Mouse (Mus musculus) myocyte (in vitro differentiated cells): ENCODE results near the gene Ankrd33b. TPM values are rescaled to one million over a fixed set of nuclear protein-coding genes. Genes with fewer than 3 reads are reported as not detected.

ENCODE experiments used
- H3K27me3 ChIP-seq: one replicate; pipeline ENCODE4 v1.6.1; 2011; ENCODE audit not compliant: control insufficient read depth, insufficient read depth, insufficient read length
- H3K36me3 ChIP-seq: one replicate; pipeline ENCODE4 v1.6.1; 2011; ENCODE audit not compliant: control insufficient read depth, insufficient read depth
- H3K4me2 ChIP-seq: one replicate; pipeline ENCODE4 v1.6.1; 2011; ENCODE audit warnings: low read depth, control low read depth
- H3K4me3 ChIP-seq: one replicate; pipeline ENCODE4 v1.5.1; 2011; ENCODE audit warnings: mild to moderate bottlenecking, control low read depth, moderate library complexity
- H3K79me2 ChIP-seq: one replicate; pipeline ENCODE4 v1.6.1; 2011; ENCODE audit not compliant: control insufficient read depth, insufficient read depth
- H3ac ChIP-seq: one replicate; pipeline ENCODE4 v1.6.1; 2011; ENCODE audit not compliant: control insufficient read depth, insufficient read length
- CEBPB ChIP-seq: IDR thresholded peaks from 2 replicates; pipeline ENCODE4 v1.6.1; 2011; ENCODE audit warnings: mild to moderate bottlenecking, moderate library complexity; ENCODE audit not compliant: poor library complexity, insufficient read depth, severe bottlenecking
- E2F4 ChIP-seq: IDR thresholded peaks from one replicate; pipeline ENCODE4 v1.6.1; 2011; ENCODE audit warnings: mild to moderate bottlenecking, control low read depth, moderate library complexity; ENCODE audit not compliant: insufficient read depth
- MAX ChIP-seq: IDR thresholded peaks from one replicate; pipeline ENCODE4 v1.6.1; 2011; ENCODE audit warnings: low read depth, mild to moderate bottlenecking, control low read depth
- MYOD1 ChIP-seq, 3 experiments: IDR thresholded peaks; one replicate each; pipeline ENCODE4 v1.6.1; 2011; ENCODE audit warnings: control low read depth in 2 of 3, low read depth in 2 of 3, mild to moderate bottlenecking in 2 of 3, moderate library complexity in 1 of 3; ENCODE audit not compliant: insufficient read length in 2 of 3, control insufficient read depth in 1 of 3
- MYOG ChIP-seq, 3 experiments: IDR thresholded peaks; one replicate each; pipeline ENCODE4 v1.6.1; 2011; ENCODE audit warnings: control low read depth in 2 of 3, low read depth in 2 of 3, mild to moderate bottlenecking in 2 of 3; ENCODE audit not compliant: insufficient read length in 2 of 3, control insufficient read depth in 1 of 3, insufficient read depth in 1 of 3
- POLR2A ChIP-seq: IDR thresholded peaks from one replicate; pipeline ENCODE4 v1.6.1; 2011; ENCODE audit warnings: low read depth, mild to moderate bottlenecking, control low read depth, moderate library complexity; ENCODE audit not compliant: insufficient read length
- POLR2AphosphoS2 ChIP-seq: IDR thresholded peaks from one replicate; pipeline ENCODE4 v1.6.1; 2011; ENCODE audit warnings: low read depth, control low read depth; ENCODE audit not compliant: insufficient read length
- REST ChIP-seq: IDR thresholded peaks from one replicate; pipeline ENCODE4 v1.6.1; 2011; ENCODE audit warnings: mild to moderate bottlenecking, control low read depth, moderate library complexity; ENCODE audit not compliant: insufficient read depth, insufficient read length
- SRF ChIP-seq: IDR thresholded peaks from one replicate; pipeline ENCODE4 v1.6.1; 2011; ENCODE audit warnings: low read depth; ENCODE audit not compliant: control insufficient read depth, insufficient read length
- TCF12 ChIP-seq: IDR thresholded peaks from one replicate; pipeline ENCODE4 v1.6.1; 2011; ENCODE audit warnings: mild to moderate bottlenecking, control low read depth; ENCODE audit not compliant: poor library complexity, insufficient read depth, severe bottlenecking
- TCF3 ChIP-seq: IDR thresholded peaks from one replicate; pipeline ENCODE4 v1.6.1; 2011; ENCODE audit warnings: low read depth, control low read depth; ENCODE audit not compliant: insufficient read length
- USF1 ChIP-seq: IDR thresholded peaks from one replicate; pipeline ENCODE4 v1.6.1; 2011; ENCODE audit warnings: low read depth, mild to moderate bottlenecking, control low read depth, moderate library complexity
- polyA plus RNA-seq: library from polyadenylated mRNA; unstranded; fragments of >200 nt; fragmentation: generic; extraction: Trizol; gene quantifications from one replicate; pipeline ENCODE4 v1.2.1, GENCODE M21; 2012; ENCODE audit warnings: missing spikeins

The Ankrd33b gene
- polyA plus RNA-seq, 1 experiment: 5.7 TPM

DNA sequence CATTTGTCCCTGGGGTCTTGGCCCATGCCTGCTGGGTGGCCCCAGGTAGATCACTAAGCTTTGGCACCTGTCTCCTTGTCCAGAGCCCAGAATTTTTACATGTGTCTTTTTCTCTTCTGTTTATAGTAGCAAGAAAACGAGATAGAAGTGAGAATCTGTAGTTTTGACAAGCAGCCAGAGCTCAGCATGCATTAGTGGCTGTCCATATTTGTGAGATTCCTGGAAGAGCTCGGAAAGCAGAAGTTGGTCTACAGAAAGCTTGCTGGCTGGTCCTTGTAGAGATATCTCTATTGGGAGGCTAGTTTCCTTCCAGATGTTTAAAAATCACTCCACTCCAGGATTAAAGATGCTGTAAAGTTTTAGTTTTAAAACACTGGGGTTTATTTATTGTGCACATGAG is 117.5 kb downstream of the Ankrd33b start:
- Histone ChIP-seq H3K36me3 (peaks cover 28% of the 10 kb centered on the region), H3K79me2 (peaks cover 87% of the 10 kb centered on the region), H3K4me2 (no peak overlapping the region), H3K4me3 (no peak overlapping the region), H3ac (no peak overlapping the region), H3K27me3 (no peaks in the 10 kb centered on the region)
- TF ChIP-seq MYOD1 (IDR thresholded peaks at IDR 0.05; ENCODE audit: control insufficient read depth in 1 of 3, insufficient read length in 2 of 3, low read depth in 2 of 3): no peak
- no peak for TF ChIP-seq MAX
- no peak for TF ChIP-seq REST
- no peak for TF ChIP-seq TCF12
- no peak for TF ChIP-seq SRF
- no peak for TF ChIP-seq CEBPB
- no peak for TF ChIP-seq POLR2A
- no peak for TF ChIP-seq MYOG (IDR thresholded peaks at IDR 0.05; ENCODE audit: control insufficient read depth in 1 of 3, insufficient read depth in 1 of 3, insufficient read length in 2 of 3, low read depth in 2 of 3)
- TF ChIP-seq E2F4: no peak
- TF ChIP-seq TCF3: no peak
- TF ChIP-seq POLR2AphosphoS2: no peak

- Histone ChIP-seq H3K4me3 (no peak overlapping the region), H3ac (no peak overlapping the region), H3K27me3 (no peaks in the 10 kb centered on the region), H3K4me2 (no peak overlapping the region), H3K36me3 (peaks cover 28% of the 10 kb centered on the region), H3K79me2 (peaks cover 78% of the 10 kb centered on the region)
- TF ChIP-seq TCF12: no peak
- TF ChIP-seq POLR2A: no peak
- no peak for TF ChIP-seq E2F4
- no peak for TF ChIP-seq MYOG (IDR thresholded peaks at IDR 0.05; ENCODE audit: control insufficient read depth in 1 of 3, insufficient read depth in 1 of 3, insufficient read length in 2 of 3, low read depth in 2 of 3)
- no peak for TF ChIP-seq SRF
- no peak for TF ChIP-seq MAX
- no peak for TF ChIP-seq MYOD1 (IDR thresholded peaks at IDR 0.05; ENCODE audit: control insufficient read depth in 1 of 3, insufficient read length in 2 of 3, low read depth in 2 of 3)
- no peak for TF ChIP-seq TCF3
- no peak for TF ChIP-seq USF1
- TF ChIP-seq POLR2AphosphoS2: no peak
- no peak for TF ChIP-seq REST
- TF ChIP-seq CEBPB: no peak
These were observed 118.6 kb downstream of the Ankrd33b start for GRCm38 (mm10) chr15:31248882-31249281.

DNA sequence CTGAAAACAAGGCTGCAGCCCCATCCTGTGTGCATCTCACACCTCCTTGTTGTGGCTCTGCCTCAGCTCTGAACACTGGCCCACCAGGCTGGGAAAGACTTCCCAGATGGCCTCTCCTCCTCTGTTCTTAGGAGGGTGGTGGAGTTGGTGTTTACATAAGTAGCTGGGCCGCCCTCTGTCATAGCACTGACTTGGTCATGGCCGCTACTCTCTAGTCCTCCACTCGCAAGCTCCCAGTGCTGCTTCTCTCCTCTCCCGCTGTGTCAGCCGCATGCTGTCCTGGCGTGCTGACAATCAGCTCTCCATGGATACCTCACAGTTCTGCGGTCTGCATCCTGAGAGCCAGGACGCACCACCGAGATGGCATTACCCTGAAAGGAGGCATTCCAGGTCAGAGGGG is 120.5 kb downstream of the Ankrd33b start:
- Histone ChIP-seq H3K79me2 (peaks cover 66% of the 10 kb centered on the region), H3K36me3 (peaks cover 35% of the 10 kb centered on the region), H3ac (no peak overlapping the region), H3K4me3 (no peak overlapping the region), H3K27me3 (no peaks in the 10 kb centered on the region), H3K4me2 (peak overlapping the region; percentile 80)
- TF ChIP-seq REST: no peak
- TF ChIP-seq POLR2AphosphoS2: no peak
- TF ChIP-seq TCF12: no peak
- no peak for TF ChIP-seq MYOD1 (IDR thresholded peaks at IDR 0.05; ENCODE audit: control insufficient read depth in 1 of 3, insufficient read length in 2 of 3, low read depth in 2 of 3)
- no peak for TF ChIP-seq TCF3
- no peak for TF ChIP-seq MYOG (IDR thresholded peaks at IDR 0.05; ENCODE audit: control insufficient read depth in 1 of 3, insufficient read depth in 1 of 3, insufficient read length in 2 of 3, low read depth in 2 of 3)
- TF ChIP-seq CEBPB: no peak
- no peak for TF ChIP-seq POLR2A
- TF ChIP-seq SRF: no peak
- TF ChIP-seq USF1: no peak
- TF ChIP-seq E2F4: no peak
- no peak for TF ChIP-seq MAX

- Histone ChIP-seq H3ac (no peak overlapping the region), H3K36me3 (peaks cover 45% of the 10 kb centered on the region), H3K4me2 (peak overlapping the region; percentile 80), H3K4me3 (peak overlapping the region; percentile 9), H3K27me3 (no peaks in the 10 kb centered on the region), H3K79me2 (peaks cover 66% of the 10 kb centered on the region)
- TF ChIP-seq MYOD1 (IDR thresholded peaks at IDR 0.05; ENCODE audit: control insufficient read depth in 1 of 3, insufficient read length in 2 of 3, low read depth in 2 of 3) (peak in 2 of 3 experiments; percentile 63 to 79), E2F4 (no peak), MYOG (IDR thresholded peaks at IDR 0.05; ENCODE audit: control insufficient read depth in 1 of 3, insufficient read depth in 1 of 3, insufficient read length in 2 of 3, low read depth in 2 of 3) (peak in 2 of 3 experiments; percentile 72 to 90), SRF (peak; percentile 72), USF1 (no peak), POLR2AphosphoS2 (peak; percentile 55), MAX (peak; percentile 41), TCF3 (peak; percentile 34), POLR2A (peak; percentile 49), CEBPB (no peak), REST (no peak), TCF12 (peak; percentile 18)
These were observed 121.6 kb downstream of the Ankrd33b start for GRCm38 (mm10) chr15:31245934-31246333.
